In genomic region chr1:106715111-106716083, GRCm38 (mm10) we compare ENCODE assay signal across 12 mouse cellular contexts. TPM values are rescaled to one million over a fixed set of nuclear protein-coding genes. Genes with fewer than 3 reads are reported as not detected.
DNase-seq lines count a peak whose midpoint lies in the region; ATAC-seq and TF ChIP-seq lines count a peak whose summit lies in the region.
"Had no signal": no experiment of that assay in that cellular context is flagged by ENCODE, and none has a peak within 500 bp of the region (broad histone marks: within the 10 kb centered on the region; RNA-seq: fewer than 3 reads in every experiment).

No protein-coding gene starts in this region.

- no peak overlapping the region for H3K4me3 ChIP-seq in intestine, embryonic 14.5 days (ENCODE audit: low read depth, low read length)
- H3K4me3 ChIP-seq in intestine, postnatal 0 days (ENCODE audit: low read depth, low read length): no peak overlapping the region
- no peak overlapping the region for H3K4me3 ChIP-seq in G1E (ENCODE audit: low read depth, low read length)
- H3K4me3 ChIP-seq in liver, embryonic 14.5 days (ENCODE audit: insufficient read depth in 1 of 2, low read depth in 2 of 2, low read length in 2 of 2): no peak overlapping the region

- H3K36me3 ChIP-seq in intestine, embryonic 14.5 days (ENCODE audit: control insufficient read depth, insufficient read depth, low read length): no peaks in the 10 kb centered on the region
- H3K36me3 ChIP-seq in intestine, postnatal 0 days (ENCODE audit: control insufficient read depth, insufficient read depth): no peaks in the 10 kb centered on the region
- peaks cover 5% of the 10 kb centered on the region for H3K36me3 ChIP-seq in G1E (replicated peaks)
- no peaks in the 10 kb centered on the region for H3K36me3 ChIP-seq in liver, embryonic 14.5 days (replicated peaks; ENCODE audit: control insufficient read depth, insufficient read depth, low read depth)

- peaks cover 11% of the 10 kb centered on the region for H3K4me1 ChIP-seq in intestine, embryonic 14.5 days (replicated peaks; ENCODE audit: control insufficient read depth, insufficient read depth, low read length)
- 0 out of 2 replicates have a peak, but pooled peaks cover 3% of the 10 kb centered on the region for H3K4me1 ChIP-seq in intestine, postnatal 0 days (replicated peaks; ENCODE audit: control insufficient read depth, insufficient read depth, low read length)
- H3K4me1 ChIP-seq in G1E (ENCODE audit: insufficient read depth, low read depth, low read length): peaks cover 40% of the 10 kb centered on the region
- H3K4me1 ChIP-seq in liver, embryonic 14.5 days (replicated peaks; ENCODE audit: control insufficient read depth in 2 of 2, insufficient read depth in 2 of 2, low read length in 1 of 2): peaks cover 2 to 14% of the 10 kb centered on the region in 2 experiments; a peak in 2 of 4 replicates

- no peak overlapping the region for H3K9ac ChIP-seq in intestine, embryonic 14.5 days (ENCODE audit: low read length)
- no peak overlapping the region for H3K9ac ChIP-seq in intestine, postnatal 0 days (ENCODE audit: low read depth, low read length)
- no peak overlapping the region for H3K9ac ChIP-seq in liver, embryonic 14.5 days (replicated peaks)

- 82% methylated on average over 13 of the region's 13 CpGs for WGBS in intestine, embryonic 14.5 days
- 90% methylated on average over 13 of the region's 13 CpGs for WGBS in intestine, postnatal 0 days
- whole genome bisulfite sequencing in liver, embryonic 14.5 days (ENCODE audit: insufficient replicate concordance): 61% methylated on average over 13 of the region's 13 CpGs

- no peak for DNase-seq in intestine, embryonic 14.5 days (ENCODE audit: low spot score)
- peak; percentile 31 for DNase-seq in 3T3-L1 (ENCODE audit: low read depth, low spot score)
- no peak for DNase-seq in G1E (ENCODE audit: low spot score)
- DNase-seq in liver, embryonic 14.5 days (ENCODE audit: low read depth in 3 of 3, low spot score in 3 of 3): no peak
- no peak for DNase-seq in MN1 (ENCODE audit: low spot score)
- no peak for DNase-seq in embryo, embryonic 10.5 days (ENCODE audit: low spot score)
- no peak for DNase-seq in adrenal gland, adult 8-10 months
- DNase-seq: adrenal gland, postnatal 36 days; kidney, postnatal 4 days had no signal

- H3K27ac ChIP-seq in intestine, embryonic 14.5 days (ENCODE audit: low read depth): 0 out of 2 replicates have a peak overlapping the region, but pooled peaks have one; percentile 92
- no peak overlapping the region for H3K27ac ChIP-seq in intestine, postnatal 0 days (ENCODE audit: low read depth, low read length)
- no peak overlapping the region for H3K27ac ChIP-seq in liver, embryonic 14.5 days

- no peak for TF ChIP-seq CTCF in intestine, postnatal 0 days (IDR thresholded peaks at IDR 0.05; ENCODE audit: low read depth)
- TF ChIP-seq CTCF in G1E (IDR thresholded peaks at IDR 0.05; ENCODE audit: low read depth, low read length): no peak
- TF ChIP-seq CTCF in liver, embryonic 14.5 days (IDR thresholded peaks at IDR 0.05; ENCODE audit: low read depth): no peak

- no peaks in the 10 kb centered on the region for H3K9me3 ChIP-seq in intestine, embryonic 14.5 days (ENCODE audit: control insufficient read depth, low read length)
- H3K9me3 ChIP-seq in intestine, postnatal 0 days (ENCODE audit: control insufficient read depth): no peaks in the 10 kb centered on the region
- peaks cover 3% of the 10 kb centered on the region for H3K9me3 ChIP-seq in G1E (replicated peaks)
- no peaks in the 10 kb centered on the region for H3K9me3 ChIP-seq in liver, embryonic 14.5 days (ENCODE audit: control insufficient read depth, low read length)

- no peak; the same call in 1 of the 2 replicates for TF ChIP-seq EP300 in liver, embryonic 14.5 days (IDR thresholded peaks at IDR 0.05; ENCODE audit: low read depth)

- ATAC-seq in intestine, embryonic 14.5 days (replicated peaks; ENCODE audit: low FRiP score, low TSS enrichment, low read depth): no peak
- ATAC-seq in intestine, postnatal 0 days: no peak
- peak; percentile 29; the same call in 1 of the 2 replicates for ATAC-seq in G1E (ENCODE audit: extremely low read depth, insufficient number of reproducible peaks, low FRiP score, poor library complexity, severe bottlenecking)
- ATAC-seq in liver, embryonic 14.5 days (ENCODE audit: insufficient read depth): peak; percentile 27; the same call in 1 of the 2 replicates

- H3K4me2 ChIP-seq in intestine, embryonic 14.5 days (ENCODE audit: low read length): no peak overlapping the region
- no peak overlapping the region for H3K4me2 ChIP-seq in intestine, postnatal 0 days (replicated peaks; ENCODE audit: low read depth)
- H3K4me2 ChIP-seq in liver, embryonic 14.5 days (ENCODE audit: low read depth): no peak overlapping the region; the same call in 1 of the 2 replicates

- H3K27me3 ChIP-seq in intestine, embryonic 14.5 days (replicated peaks; ENCODE audit: control insufficient read depth, insufficient read depth, low read length): no peaks in the 10 kb centered on the region
- H3K27me3 ChIP-seq in intestine, postnatal 0 days (replicated peaks; ENCODE audit: control insufficient read depth, insufficient read depth, low read length): no peaks in the 10 kb centered on the region
- H3K27me3 ChIP-seq in G1E (ENCODE audit: insufficient read depth, low read length): peaks cover 15% of the 10 kb centered on the region; the same call in 1 of the 2 replicates
- peaks cover 28% of the 10 kb centered on the region for H3K27me3 ChIP-seq in liver, embryonic 14.5 days (ENCODE audit: control insufficient read depth, insufficient read depth, low read length)
- H3K27me3 ChIP-seq: Patski had no signal

RNA-seq across cellular contexts. Expression of gene Bcl2, which starts 1.3 kb away (rescaled TPM):
- polyA plus RNA-seq in intestine, embryonic 14.5 days (2014; fragmentation: Nextera tagmentation; extraction: Ambion mirVana): 13.4 and 15.5 TPM in 2 replicates
- polyA plus RNA-seq in intestine, postnatal 0 days (2015; fragmentation: Nextera tagmentation; extraction: Ambion mirVana): 3.4 and 3.9 TPM in 2 replicates
- total RNA-seq in G1E (2014; fragmentation: Nextera tagmentation): 2.9 and 4.1 TPM in 2 replicates
- 4.2 and 4.9 TPM in 2 replicates for total RNA-seq in G1E (2017)
- polyA plus RNA-seq in G1E (2012): 0.98 and 1.2 TPM in 2 replicates
- 0.14 and 0.38 TPM in 2 replicates for polyA plus RNA-seq in liver, embryonic 14.5 days (2012; rRNA removed)
- polyA plus RNA-seq in liver, embryonic 14.5 days (2014; fragmentation: Nextera tagmentation; extraction: Ambion mirVana): 0.43 TPM in 2 replicates
- total RNA-seq in adrenal gland, adult 8-10 months (2022): 1 to 10 TPM; 5.8 to 7.7 (median 6.9) TPM
- polyA plus RNA-seq: erythroblast, embryonic 14.5 days had no signal

RNA-seq across cellular contexts. Expression of gene Kdsr, which starts 44.1 kb away (rescaled TPM):
- polyA plus RNA-seq in intestine, embryonic 14.5 days (2014; fragmentation: Nextera tagmentation; extraction: Ambion mirVana): 13.5 and 15.0 TPM in 2 replicates
- 10.8 and 11.3 TPM in 2 replicates for polyA plus RNA-seq in intestine, postnatal 0 days (2015; fragmentation: Nextera tagmentation; extraction: Ambion mirVana)
- total RNA-seq in G1E (2014; fragmentation: Nextera tagmentation): 15.7 and 27.1 TPM in 2 replicates
- 63.9 TPM in 2 replicates for total RNA-seq in G1E (2017)
- polyA plus RNA-seq in G1E (2012): 5.9 and 9.3 TPM in 2 replicates
- 0.88 and 1.3 TPM in 2 replicates for polyA plus RNA-seq in liver, embryonic 14.5 days (2012; rRNA removed)
- 3.0 and 4.0 TPM in 2 replicates for polyA plus RNA-seq in liver, embryonic 14.5 days (2014; fragmentation: Nextera tagmentation; extraction: Ambion mirVana)
- total RNA-seq in adrenal gland, adult 8-10 months (2022): 10 to 100 TPM; 43.0 to 45.7 (median 45.4) TPM

Comparison
In these comparisons a context has a peak if more than half of its experiments do, and no peak if none do; other contexts are left out.
1. ATAC-seq: peak in G1E (single experiment) and liver, embryonic 14.5 days (single experiment); none in intestine, embryonic 14.5 days (single experiment) and intestine, postnatal 0 days (single experiment).